Mouse (Mus musculus) heart, embryonic 13.5 days (tissue): ENCODE results near the gene Nup98. TPM values are rescaled to one million over a fixed set of nuclear protein-coding genes. Genes with fewer than 3 reads are reported as not detected.
A peak's percentile ranks its signal among the peaks of the same experiment; 100 is the strongest.

Source experiments
- ATAC-seq: fragments of 200-750 bp; cut with Nextera tagmentation; 2 replicates; pipeline ENCODE4 v1.8.0; 2017; ENCODE audit warnings: moderate TSS enrichment; ENCODE audit not compliant: insufficient number of reproducible peaks, low FRiP score, low TSS enrichment; ENCODE audit errors: extremely low read depth
- H3K27ac ChIP-seq: fragments of 300-500 bp; sonication (generic); replicated peaks from 2 replicates; pipeline ENCODE4 v1.5.1; 2015; ENCODE audit warnings: moderate library complexity, mild to moderate bottlenecking, inconsistent platforms
- H3K27me3 ChIP-seq: fragments of 300-500 bp; sonication (generic); replicated peaks from 2 replicates; pipeline ENCODE4 v1.6.1; 2015; ENCODE audit warnings: mild to moderate bottlenecking, inconsistent platforms
- H3K36me3 ChIP-seq: fragments of 300-500 bp; sonication (generic); 2 replicates; pipeline ENCODE4 v1.6.1; 2015; ENCODE audit warnings: mild to moderate bottlenecking, inconsistent platforms
- H3K4me1 ChIP-seq: fragments of 300-500 bp; sonication (generic); 2 replicates; pipeline ENCODE4 v1.6.1; 2015; ENCODE audit warnings: inconsistent platforms
- H3K4me2 ChIP-seq: fragments of 300-500 bp; sonication (generic); 2 replicates; pipeline ENCODE4 v1.6.1; 2015; ENCODE audit warnings: inconsistent platforms, mild to moderate bottlenecking, moderate library complexity
- H3K4me3 ChIP-seq: fragments of 300-500 bp; sonication (generic); 2 replicates; pipeline ENCODE4 v1.5.1; 2015; ENCODE audit warnings: moderate library complexity, mild to moderate bottlenecking, inconsistent platforms
- H3K9ac ChIP-seq: fragments of 300-500 bp; sonication (generic); 2 replicates; pipeline ENCODE4 v1.6.1; 2015; ENCODE audit warnings: inconsistent platforms, mild to moderate bottlenecking, moderate library complexity
- H3K9me3 ChIP-seq: fragments of 300-500 bp; sonication (generic); 2 replicates; pipeline ENCODE4 v1.6.1; 2016; ENCODE audit warnings: inconsistent platforms
- WGBS: fragments of 180-500 bp; shearing (Covaris S2); methylation state at CpG from one replicate; pipeline ENCODE4 v1.1.7; 2015; ENCODE audit warnings: mixed read lengths; 5-methylcytosine and 5-hydroxymethylcytosine counted together
- polyA plus RNA-seq: library from polyadenylated mRNA; unstranded; fragments of >200 nt; fragmentation: Nextera tagmentation; extraction: Ambion mirVana; gene quantifications from 2 replicates; pipeline ENCODE4 v1.2.1, GENCODE M21; 2015

Gene Nup98
- polyA plus RNA-seq, 1 experiment from 2014 or later, result 22.0 TPM

DNA sequence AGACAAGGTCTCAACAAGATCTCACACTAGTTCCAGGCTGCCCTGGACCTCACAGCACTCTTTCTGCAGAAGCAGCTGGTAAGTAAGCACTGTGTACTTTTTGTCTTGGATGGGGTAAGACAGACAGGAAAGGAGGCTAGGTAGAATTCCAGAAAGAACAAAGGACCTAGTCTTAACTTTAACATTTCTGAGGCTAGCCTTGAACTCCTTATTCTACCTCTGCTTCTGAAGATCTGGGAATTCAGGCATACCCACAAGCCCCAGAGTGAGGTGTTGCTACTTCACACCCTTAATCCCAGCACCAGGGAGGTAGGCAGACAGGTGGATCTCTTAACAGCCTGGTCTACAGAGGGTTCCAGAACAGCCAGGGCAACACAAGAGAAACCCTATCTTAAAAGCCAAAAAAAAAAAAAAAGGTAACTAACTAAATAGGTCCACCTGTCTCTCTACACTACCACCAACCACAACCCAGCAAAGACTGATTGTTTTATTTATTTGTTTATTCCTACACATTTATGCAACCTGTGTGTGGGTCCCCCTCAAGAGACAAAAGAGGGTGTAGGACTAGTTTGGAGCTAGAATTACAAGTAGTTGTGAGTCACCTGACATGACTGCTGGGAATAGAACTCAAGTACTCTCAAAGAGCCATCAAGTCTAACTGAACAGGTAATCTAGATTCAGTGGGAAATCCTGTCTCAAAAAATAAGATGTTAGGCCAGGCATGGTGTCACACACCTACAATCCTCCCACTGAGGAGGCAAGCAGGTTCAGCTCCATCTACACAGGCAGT is 8.8 kb downstream of the Nup98 start:
- Histone ChIP-seq H3K4me1 (peaks cover 14% of the 10 kb centered on the region), H3K4me3 (no peak overlapping the region), H3K9me3 (no peaks in the 10 kb centered on the region), H3K27me3 (no peaks in the 10 kb centered on the region), H3K27ac (no peak overlapping the region), H3K36me3 (peaks cover 9% of the 10 kb centered on the region; the same call in 1 of the 2 replicates), H3K9ac (no peak overlapping the region), H3K4me2 (no peak overlapping the region)
- ATAC-seq, result no peak

DNA sequence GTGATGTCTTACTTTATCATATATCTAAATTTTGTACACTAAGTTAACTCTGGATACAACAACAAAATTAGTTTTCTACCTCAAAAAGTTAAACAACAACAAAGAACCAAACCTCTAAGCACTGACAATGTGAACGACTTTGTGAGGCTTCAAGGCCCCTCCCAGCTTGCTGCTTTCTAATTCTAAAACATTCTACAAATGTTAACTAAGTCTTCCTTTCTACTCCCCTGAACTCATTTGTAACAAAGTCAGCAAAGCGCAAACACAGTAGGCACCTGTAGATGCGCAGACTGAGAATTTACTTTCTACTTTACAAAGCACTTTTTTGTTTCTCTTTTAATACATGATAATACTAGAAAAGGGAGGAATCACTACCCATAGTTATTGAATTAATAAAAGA is 9.4 kb downstream of the Nup98 start:
- no peak overlapping the region for H3K4me3 ChIP-seq
- no peak overlapping the region for H3K9ac ChIP-seq
- 83% methylated on average over 3 of the region's 3 CpGs for WGBS
- H3K4me2 ChIP-seq, result no peak overlapping the region
- no peaks in the 10 kb centered on the region for H3K9me3 ChIP-seq
- peaks cover 8% of the 10 kb centered on the region; the same call in 1 of the 2 replicates for H3K36me3 ChIP-seq
- H3K4me1 ChIP-seq, result peaks cover 14% of the 10 kb centered on the region
- no peak overlapping the region for H3K27ac ChIP-seq
- no peak for ATAC-seq
- H3K27me3 ChIP-seq, result no peaks in the 10 kb centered on the region

DNA sequence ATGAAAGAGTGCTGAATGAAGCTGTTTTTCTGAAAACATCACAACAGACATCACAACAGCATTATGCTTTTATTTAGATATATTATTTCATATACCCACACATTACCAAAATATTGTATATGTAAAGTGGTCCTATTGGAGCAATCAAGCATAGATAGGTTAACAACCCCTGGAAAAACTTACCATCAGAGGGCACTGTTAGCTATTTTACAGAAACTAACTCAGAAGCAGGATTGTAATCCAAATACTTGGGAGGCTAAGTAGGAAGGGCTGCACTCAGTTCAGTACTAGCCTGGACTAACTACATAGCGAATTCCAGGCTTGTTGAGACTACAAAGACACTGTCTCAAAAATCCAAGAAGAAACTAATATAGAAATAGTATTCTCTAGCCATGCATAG is 17.6 kb downstream of the Nup98 start:
- H3K27ac ChIP-seq, result no peak overlapping the region
- H3K9ac ChIP-seq, result no peak overlapping the region
- no peak overlapping the region for H3K4me3 ChIP-seq
- no peaks in the 10 kb centered on the region for H3K9me3 ChIP-seq
- WGBS, result 100% methylated on average over 1 of the region's 1 CpGs
- H3K27me3 ChIP-seq, result no peaks in the 10 kb centered on the region
- peaks cover 78% of the 10 kb centered on the region for H3K36me3 ChIP-seq
- no peak for ATAC-seq
- H3K4me1 ChIP-seq, result no peaks in the 10 kb centered on the region
- no peak overlapping the region for H3K4me2 ChIP-seq

DNA sequence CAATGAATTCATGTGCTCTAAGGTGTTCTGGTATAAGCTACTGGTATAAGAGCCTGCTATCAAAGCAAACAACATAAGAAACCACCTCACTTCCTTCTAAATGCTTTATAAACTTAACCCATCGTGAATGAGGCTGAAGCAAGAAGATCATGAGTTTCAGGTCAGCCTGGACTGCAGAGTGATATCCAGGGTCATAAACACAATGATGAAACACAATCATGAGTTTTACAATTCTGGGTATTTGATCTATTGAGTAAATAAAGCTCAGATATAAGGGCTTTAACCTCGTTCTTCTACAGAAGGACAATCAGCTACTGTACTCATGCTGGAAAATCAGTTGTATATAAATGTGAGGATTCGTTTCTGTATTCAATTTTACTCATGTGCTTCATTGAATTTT is 26.1 kb downstream of the Nup98 start:
- H3K36me3 ChIP-seq, result peaks cover 90% of the 10 kb centered on the region
- no peak overlapping the region for H3K4me2 ChIP-seq
- H3K4me1 ChIP-seq, result no peaks in the 10 kb centered on the region
- H3K27ac ChIP-seq, result no peak overlapping the region
- H3K4me3 ChIP-seq, result no peak overlapping the region
- no peaks in the 10 kb centered on the region for H3K27me3 ChIP-seq
- WGBS, result 84% methylated on average over 3 of the region's 3 CpGs
- no peak for ATAC-seq
- H3K9me3 ChIP-seq, result no peaks in the 10 kb centered on the region
- H3K9ac ChIP-seq, result no peak overlapping the region

DNA sequence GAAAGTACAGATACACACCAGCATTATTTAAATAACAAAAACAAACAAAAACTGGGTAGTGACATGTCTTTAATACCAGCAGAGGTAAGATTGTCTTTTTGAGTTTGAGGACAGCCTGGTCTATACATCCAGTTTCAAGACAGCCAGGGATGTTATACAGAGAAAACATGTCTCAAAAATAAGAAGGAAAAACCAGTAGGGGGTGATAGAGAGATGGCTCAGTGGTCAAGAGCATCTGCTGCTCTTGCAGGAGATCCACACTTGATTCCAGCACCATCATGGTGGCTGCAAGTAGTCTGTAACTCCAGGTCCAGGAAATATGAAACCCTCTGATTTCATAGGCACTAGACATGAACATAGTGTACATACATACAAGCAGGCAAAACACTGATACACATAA is 39.7 kb downstream of the Nup98 start:
- H3K4me3 ChIP-seq, result no peak overlapping the region
- H3K27ac ChIP-seq, result no peak overlapping the region
- no peak overlapping the region for H3K9ac ChIP-seq
- H3K27me3 ChIP-seq, result no peaks in the 10 kb centered on the region
- no peak for ATAC-seq
- no peak overlapping the region for H3K4me2 ChIP-seq
- no peaks in the 10 kb centered on the region for H3K4me1 ChIP-seq
- no peaks in the 10 kb centered on the region for H3K9me3 ChIP-seq
- peaks cover 59% of the 10 kb centered on the region for H3K36me3 ChIP-seq

DNA sequence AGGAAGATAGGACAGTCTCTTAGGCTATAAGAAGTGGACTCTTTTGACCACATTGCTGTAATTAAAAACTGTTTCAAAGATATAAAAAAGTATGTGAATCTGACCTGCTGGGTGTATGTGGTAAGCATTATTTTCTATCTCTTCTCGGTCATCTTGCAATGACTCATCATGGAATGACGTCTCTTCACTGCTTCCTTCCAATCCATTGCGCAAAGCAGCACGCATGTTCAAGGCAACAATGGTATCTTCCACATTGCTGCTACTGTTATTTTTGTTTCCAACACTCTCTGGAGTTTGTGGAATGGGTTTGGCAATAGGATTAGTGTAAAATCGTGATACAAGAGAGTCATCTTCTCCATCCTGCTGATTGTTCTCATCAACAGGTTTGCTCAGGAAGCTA is 56.3 kb downstream of the Nup98 start:
- no peak overlapping the region for H3K27ac ChIP-seq
- 89% methylated on average over 5 of the region's 5 CpGs for WGBS
- no peaks in the 10 kb centered on the region for H3K27me3 ChIP-seq
- no peaks in the 10 kb centered on the region for H3K4me1 ChIP-seq
- no peak overlapping the region for H3K4me3 ChIP-seq
- peaks cover 94% of the 10 kb centered on the region for H3K36me3 ChIP-seq
- H3K9me3 ChIP-seq, result no peaks in the 10 kb centered on the region
- no peak overlapping the region for H3K4me2 ChIP-seq
- no peak for ATAC-seq
- H3K9ac ChIP-seq, result no peak overlapping the region

DNA sequence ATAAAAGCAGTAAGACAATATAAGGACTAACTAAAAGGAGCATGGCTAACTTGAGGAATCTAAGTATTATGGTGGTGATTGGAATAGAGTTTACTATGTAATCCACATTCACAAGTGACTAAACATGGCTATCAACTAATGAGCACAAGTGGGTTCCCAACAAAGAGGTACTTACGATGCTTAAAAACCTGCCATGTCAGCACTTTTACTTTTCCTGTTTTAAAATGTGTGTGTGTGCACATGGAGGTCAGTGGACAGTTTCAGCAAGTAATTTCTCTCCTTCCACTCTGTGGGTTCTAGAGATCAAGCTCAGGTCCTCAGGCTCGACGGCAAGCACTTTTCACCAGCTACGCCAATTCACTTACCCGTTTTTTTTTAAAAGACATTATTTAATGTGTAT is 72.1 kb downstream of the Nup98 start:
- Histone ChIP-seq H3K36me3 (peaks cover 94% of the 10 kb centered on the region), H3K4me1 (no peaks in the 10 kb centered on the region), H3K9me3 (no peaks in the 10 kb centered on the region), H3K9ac (no peak overlapping the region), H3K4me2 (no peak overlapping the region), H3K27ac (no peak overlapping the region), H3K4me3 (no peak overlapping the region), H3K27me3 (no peaks in the 10 kb centered on the region)
- 97% methylated on average over 5 of the region's 5 CpGs for WGBS
- no peak for ATAC-seq

DNA sequence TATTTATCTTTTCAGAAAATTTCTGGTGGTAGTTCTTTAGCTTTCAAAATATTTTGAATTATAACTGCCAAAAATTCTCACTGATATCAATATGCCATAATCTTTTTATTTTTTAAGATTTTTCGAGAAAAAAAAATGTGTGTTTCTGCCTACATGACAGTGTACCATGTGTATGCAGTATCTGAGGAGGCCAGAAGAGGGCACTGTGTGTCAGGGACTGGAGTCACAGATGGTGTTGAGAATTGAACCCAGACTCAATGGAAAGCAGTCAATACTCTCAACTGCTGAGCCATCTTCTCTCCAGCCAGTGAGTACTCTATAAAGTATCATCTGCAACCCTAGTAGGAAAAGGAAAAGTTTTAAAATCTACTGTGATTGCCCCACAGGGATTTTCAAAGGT is 72.5 kb downstream of the Nup98 start:
- peaks cover 95% of the 10 kb centered on the region for H3K36me3 ChIP-seq
- WGBS, result 77% methylated on average over 1 of the region's 1 CpGs
- no peaks in the 10 kb centered on the region for H3K9me3 ChIP-seq
- H3K27me3 ChIP-seq, result no peaks in the 10 kb centered on the region
- ATAC-seq, result no peak
- H3K4me2 ChIP-seq, result no peak overlapping the region
- H3K4me3 ChIP-seq, result no peak overlapping the region
- H3K27ac ChIP-seq, result no peak overlapping the region
- H3K4me1 ChIP-seq, result no peaks in the 10 kb centered on the region
- H3K9ac ChIP-seq, result no peak overlapping the region

DNA sequence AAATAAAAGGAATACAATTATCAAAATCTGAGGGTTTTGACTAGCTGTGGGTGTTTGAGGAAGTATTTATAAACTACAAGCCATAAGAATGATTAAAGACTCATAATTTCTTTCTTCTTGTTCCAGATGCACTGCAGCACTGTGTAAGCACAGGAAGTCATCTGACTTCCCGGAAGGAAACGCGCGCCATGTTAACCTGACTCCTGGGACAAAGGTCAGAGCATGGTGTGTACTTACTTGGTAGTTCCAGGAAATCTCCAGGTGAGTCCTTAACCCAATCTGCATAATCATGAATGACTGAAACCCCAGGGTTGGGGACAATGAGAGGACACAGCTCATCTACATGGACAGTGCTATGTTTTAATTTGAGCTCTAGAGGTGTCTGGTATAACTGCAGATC is 77.6 kb downstream of the Nup98 start:
- Histone ChIP-seq H3K27ac (no peak overlapping the region), H3K27me3 (no peaks in the 10 kb centered on the region), H3K36me3 (peaks cover 90% of the 10 kb centered on the region), H3K4me1 (no peaks in the 10 kb centered on the region), H3K9me3 (no peaks in the 10 kb centered on the region), H3K4me3 (no peak overlapping the region), H3K4me2 (no peak overlapping the region), H3K9ac (no peak overlapping the region)
- 93% methylated on average over 4 of the region's 4 CpGs for WGBS
- ATAC-seq, result no peak

DNA sequence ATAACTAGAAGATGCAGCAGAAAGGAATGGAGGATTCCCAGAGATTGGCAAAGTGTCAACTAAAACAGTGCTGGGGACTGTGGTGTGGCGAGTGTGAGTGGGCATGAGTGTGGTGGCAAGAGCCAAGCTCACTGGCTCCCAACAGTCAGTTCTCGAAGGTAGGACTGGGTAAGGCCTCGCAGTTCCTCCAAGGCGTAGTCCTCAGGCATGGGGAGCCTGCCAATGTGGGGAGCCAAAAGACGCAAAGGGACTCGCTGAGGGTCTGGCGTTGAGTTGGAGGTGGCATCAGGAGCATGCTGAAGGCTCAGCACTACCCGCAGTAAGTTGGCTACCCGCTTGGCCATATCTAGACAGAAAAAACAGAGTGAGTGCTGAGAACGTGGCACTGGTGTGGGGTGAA is 89.7 kb downstream of the Nup98 start:
- WGBS, result 93% methylated on average over 10 of the region's 10 CpGs
- ATAC-seq, result no peak
- Histone ChIP-seq H3K4me1 (no peaks in the 10 kb centered on the region), H3K4me2 (no peak overlapping the region), H3K36me3 (peaks cover 74% of the 10 kb centered on the region), H3K9me3 (no peaks in the 10 kb centered on the region), H3K4me3 (no peak overlapping the region), H3K27me3 (no peaks in the 10 kb centered on the region), H3K9ac (no peak overlapping the region), H3K27ac (no peak overlapping the region)

DNA sequence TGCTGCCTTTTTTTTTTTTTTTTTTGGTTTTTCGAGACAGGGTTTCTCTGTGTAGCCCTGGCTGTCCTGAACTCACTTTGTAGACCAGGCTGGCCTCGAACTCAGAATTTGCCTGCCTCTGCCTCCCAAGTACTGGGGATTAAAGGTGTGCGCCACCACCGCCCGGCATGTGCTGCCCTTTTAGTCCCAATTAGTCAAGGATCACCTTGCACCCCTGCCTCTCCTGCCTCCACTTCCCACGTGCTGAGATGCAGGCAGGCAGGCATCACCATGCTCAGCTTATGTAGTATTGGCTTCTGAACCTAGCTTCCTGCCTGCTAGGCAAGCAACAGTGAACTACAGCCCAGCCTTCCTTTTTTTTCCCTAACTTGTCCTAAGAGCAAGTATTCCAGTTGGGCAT is 92.6 kb downstream of the Nup98 start:
- no peak overlapping the region for H3K27ac ChIP-seq
- 68% methylated on average over 6 of the region's 6 CpGs for WGBS
- H3K9me3 ChIP-seq, result no peaks in the 10 kb centered on the region
- H3K4me2 ChIP-seq, result no peak overlapping the region
- no peaks in the 10 kb centered on the region for H3K4me1 ChIP-seq
- H3K9ac ChIP-seq, result no peak overlapping the region
- no peak for ATAC-seq
- peaks cover 44% of the 10 kb centered on the region for H3K36me3 ChIP-seq
- H3K4me3 ChIP-seq, result no peak overlapping the region
- H3K27me3 ChIP-seq, result peaks cover 5% of the 10 kb centered on the region; the same call in 1 of the 2 replicates

DNA sequence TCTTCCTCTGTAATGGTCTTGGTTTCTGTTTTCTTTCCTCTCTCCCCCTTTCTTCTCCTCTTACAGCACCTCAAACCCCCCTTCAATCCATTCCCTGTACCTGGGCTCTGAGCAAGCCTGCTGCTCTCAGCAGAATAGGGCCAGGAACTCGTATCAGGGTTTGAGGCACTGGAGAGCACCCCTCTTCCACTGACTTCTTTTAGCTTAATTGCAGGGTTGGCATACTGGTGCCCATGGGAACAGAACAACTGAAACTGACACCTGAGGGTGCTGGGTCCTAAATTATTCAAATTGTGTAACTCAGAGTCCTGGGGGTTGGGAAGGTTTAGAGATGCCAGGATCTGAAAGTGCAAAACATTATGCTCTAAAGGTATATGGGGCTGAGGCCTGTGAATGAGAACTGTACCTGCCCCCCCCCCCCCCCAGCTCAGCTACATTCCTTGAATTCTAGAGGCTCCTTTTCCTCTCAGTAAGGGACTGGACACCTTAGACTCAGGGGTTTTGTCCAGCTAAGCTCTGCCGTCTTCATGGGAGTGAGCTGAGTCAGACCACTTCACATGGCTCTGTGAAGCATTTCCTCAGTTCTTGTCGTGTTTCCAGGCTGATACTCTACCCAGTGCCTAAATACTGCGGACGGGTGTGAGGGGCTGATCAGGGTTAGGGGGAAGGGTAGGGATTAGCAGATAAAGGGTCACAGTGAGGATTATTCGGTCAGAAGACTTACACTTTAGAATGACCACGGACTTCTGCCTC is 93.2 kb downstream of the Nup98 start, which contains the start of gene Chrna10:
TSS of gene Chrna10 (minus strand) at position 250 of the 753 bp plus-strand sequence.
- H3K36me3 ChIP-seq, result peaks cover 38% of the 10 kb centered on the region
- no peaks in the 10 kb centered on the region for H3K4me1 ChIP-seq
- no peak within 1 kb of the TSS for H3K27ac ChIP-seq
- no peak within 1 kb of the TSS for H3K4me2 ChIP-seq
- no peaks in the 10 kb centered on the region for H3K9me3 ChIP-seq
- no peak within 1 kb of the TSS for H3K4me3 ChIP-seq
- peaks cover 5% of the 10 kb centered on the region; the same call in 1 of the 2 replicates for H3K27me3 ChIP-seq
- 37% methylated on average over 7 of the region's 7 CpGs for WGBS
- no peak for ATAC-seq
- 0 out of 2 replicates have a peak within 1 kb of the TSS, but pooled peaks have one; percentile 12 for H3K9ac ChIP-seq
